Mouse (Mus musculus) monocyte, adult 2 months (primary cell): ENCODE results near the gene Rnasek.

Experiments used
- DNase-seq, 2 experiments: peaks; one replicate each; pipeline ENCODE4 v3.0.0; 2022; ENCODE audit warnings: low spot score in 2 of 2, low read depth in 1 of 2

Gene Rnasek

DNA sequence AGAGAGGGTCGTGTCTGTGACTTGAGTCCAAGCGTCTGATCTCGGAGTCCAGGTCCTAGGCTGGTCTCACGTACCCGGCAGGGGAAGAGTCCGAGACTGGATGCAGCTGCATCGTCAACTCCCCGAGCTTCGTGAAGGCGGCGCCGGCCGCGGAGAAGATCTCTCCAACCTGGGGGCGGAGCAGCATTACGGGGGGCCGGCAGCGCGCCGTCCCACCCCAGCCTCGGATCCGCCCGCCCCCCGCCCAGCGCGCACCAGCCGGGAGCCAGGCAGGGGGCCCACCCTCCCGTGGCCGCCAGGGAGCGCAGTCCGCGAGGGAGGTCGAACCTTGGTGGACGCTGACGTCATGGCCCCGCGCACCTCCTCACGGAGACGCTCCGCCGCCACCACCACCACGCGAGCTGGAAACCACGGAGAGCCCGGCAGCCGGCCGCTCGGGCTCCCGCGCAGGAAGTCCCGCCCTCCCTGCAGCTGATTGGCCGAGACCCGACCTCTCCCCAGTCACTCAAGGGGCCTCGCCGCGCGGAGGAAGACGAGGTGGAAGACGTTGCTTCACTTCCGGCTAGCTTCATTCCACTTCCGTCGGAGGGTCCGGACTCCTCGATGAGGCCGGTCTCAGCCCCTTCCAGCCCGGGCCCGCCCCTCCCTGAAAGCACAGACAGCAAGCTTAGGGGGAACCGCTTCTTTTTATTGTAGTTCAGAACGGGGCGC, 2.0 kb downstream of the Rnasek start, which contains the start of gene 0610010K14Rik:
Gene 0610010K14Rik (minus strand): TSS at position 458 of the 711 bp plus-strand sequence.
- DNase-seq, result peak; percentile 86 to 90

DNA sequence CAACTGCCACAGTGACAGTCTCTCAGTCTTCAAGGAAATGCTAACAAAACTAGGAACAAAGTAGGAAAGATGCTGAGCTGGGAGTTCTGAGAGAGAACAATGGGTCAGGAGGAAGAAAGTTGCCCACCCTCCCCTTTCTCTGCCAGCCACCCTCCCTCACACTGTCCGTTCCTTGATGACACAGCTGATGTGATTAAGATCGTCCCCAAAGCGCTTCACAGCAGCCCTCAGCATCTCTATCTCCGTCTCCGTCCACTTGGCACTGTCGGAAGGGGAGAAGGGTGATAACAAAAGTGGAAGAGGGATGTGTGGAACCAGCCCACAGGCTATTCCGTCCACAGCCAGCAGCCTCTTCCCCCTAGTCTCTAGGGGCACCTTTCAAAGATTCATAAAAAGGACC, 2.9 kb downstream of the Rnasek start:
- no peak for DNase-seq

DNA sequence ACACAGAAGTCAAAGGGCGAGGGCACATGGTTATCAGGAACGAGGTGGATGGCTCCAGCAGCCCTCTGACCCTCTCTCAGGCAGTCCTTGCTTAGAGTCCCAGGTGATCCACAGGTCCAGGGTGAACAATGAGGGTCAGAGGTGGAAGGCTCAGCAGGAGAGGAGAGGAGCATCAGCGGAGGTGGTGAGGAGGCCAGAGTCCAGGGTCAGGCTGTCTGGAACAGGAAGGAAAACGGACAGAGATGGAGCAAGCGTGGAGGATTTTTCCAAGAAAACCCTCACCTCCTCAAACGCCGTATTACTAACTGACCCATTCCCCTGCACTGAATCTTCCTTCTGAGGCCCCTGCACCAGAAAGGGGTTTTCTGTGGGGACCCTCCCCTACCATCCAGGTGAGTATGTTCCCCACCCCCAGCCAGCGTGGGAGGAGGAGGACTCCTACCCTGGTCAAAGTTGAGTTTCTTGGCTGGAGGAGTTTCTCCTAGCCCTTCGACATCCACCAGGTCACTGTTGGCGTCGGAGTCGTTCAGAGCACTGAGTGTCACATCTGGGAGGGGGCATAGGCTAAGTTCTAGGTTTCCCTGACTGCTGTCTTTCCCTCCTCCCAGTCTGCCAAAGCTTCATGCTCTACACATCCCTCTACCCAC, 4.3 kb downstream of the Rnasek start:
- DNase-seq, result no peak

DNA sequence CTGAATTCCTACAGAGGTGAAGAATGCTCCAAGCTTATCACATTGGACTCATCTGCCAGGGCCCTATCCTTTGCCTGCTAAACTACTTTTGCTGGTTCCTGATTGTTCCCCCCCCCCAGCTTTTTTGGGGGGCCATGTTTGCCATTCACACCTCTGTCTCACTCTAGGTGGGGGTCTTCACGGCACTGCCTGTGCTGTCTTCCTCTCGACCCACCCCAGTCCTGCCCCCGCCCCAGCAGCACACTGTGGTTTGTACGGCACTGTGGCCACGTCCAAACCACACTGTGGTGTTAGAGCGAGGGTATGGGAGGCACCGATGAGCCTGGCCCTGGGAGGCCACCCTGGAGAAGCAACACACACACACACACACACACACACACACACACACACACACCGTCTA, 5.1 kb downstream of the Rnasek start:
- no peak for DNase-seq

DNA sequence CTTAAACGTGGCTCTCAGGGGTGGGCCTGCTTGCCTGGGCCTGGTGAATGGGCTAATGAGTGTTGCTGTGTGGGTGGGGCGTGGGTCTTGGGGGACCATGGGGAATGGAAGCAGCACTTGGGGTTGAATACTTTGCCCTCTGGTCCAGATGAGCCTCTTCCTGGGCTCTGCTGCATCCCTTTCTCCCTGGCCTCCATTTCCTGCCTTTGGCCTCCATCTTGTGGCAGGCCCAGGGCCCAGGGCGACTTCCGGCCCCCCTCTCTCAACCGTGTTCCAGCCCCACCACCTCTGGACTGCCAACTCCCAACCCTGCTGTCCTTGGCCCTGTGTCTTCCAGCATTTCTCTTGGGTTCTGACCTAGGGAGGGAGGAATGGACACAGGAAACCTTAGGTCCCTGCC, 5.6 kb downstream of the Rnasek start:
- DNase-seq, result no peak

DNA sequence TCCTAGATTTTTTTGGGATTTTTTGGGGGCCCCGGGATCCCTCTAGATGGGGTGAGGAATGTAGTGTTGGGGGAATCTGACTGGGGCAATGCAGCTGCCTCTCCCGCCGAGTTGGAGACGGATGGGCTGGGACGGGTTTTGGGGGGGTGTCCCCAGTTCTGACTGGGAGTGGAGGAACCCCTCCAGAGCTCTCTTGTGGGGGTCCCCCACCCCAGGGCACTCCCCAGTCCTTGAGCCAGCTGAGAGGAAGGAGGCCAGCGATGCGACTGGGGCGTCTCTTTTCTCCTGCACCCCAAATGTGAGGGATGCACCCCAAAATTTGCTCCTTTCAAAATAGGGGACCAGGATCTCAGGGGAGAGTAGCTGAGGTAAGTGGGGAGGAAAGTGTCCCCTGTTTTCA, 6.6 kb downstream of the Rnasek start:
- no peak for DNase-seq

DNA sequence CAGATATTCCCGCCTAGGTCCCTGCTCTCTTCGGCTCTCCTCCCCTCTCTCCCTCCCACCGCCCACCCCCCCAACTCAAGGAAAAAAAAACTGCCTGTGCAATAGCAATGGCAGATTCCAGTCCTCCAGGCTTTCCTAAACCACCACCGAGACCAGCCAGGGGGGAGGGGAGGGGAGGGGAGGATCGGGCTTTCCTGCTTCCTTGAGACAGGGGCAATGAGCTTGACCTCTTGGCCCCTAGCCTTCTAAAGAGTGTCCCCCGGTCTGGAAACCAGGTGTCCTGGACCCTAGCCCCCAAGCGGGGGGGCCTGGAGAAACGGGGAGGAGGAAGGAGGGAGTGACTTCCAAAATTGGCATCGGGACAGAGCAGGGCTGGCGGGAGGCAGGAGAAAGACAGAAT, 7.1 kb downstream of the Rnasek start:
- no peak for DNase-seq

DNA sequence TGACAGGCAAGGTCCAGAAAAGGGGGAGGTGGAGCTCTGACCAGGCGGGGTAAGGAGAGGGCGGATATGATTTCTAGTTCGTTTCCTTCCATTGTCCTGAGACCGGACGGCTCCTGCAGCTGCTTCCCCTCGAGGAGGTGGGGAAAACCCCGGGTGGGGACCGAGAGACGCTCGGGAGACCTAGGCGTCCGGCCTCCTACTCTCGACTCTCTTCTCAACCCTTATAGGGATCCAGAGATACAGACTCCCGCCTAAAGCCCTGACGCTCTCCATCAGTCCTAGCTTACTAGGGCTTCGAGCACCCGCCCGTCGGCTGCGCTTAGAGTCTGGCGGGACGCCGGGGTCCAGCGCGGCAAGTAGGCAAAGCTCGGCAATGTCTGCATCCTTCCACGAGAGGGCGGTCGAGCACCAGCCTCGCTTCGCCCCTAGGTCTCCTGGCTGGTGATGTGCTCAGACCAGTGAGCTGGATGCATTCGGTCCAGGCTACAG, 9.4 kb downstream of the Rnasek start:
- peak in 1 of 2 experiments; percentile 73 for DNase-seq

DNA sequence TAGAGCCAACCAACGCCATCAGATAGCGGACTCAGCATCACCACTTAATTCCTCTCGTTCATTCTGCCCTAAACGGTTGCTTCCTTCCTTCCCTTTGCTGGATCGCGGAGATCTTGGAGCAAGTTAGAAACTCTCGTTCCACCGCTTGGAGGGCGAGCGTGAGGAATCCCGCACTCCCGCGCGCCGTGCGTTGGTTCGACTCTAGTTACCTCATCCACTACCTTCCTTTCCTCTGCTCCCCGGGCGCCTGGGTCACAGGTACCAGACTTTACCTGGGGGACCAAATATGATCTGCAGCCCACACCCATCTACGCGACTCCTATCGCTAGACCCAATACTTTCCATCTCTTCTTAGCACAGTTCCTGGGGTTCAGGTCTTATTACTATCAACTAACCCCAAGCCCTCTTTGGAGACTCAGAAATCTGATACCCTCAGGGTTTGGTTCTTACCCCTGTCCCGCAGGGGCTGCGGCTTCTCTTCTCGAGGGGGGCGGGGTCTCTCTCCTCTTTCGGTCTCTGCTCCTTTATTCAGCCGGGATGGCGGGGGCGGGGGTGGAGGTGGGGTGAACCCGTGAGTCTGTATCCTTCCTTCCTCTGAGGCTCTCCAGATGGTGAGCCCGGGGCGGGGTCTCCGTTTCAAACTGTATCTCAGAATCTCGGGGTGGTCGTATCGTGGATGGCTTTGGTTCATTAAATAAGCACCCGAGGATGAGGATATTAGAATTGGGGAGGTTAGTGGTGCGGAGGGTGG, 10.2 kb downstream of the Rnasek start, which contains the start of gene Bcl6b:
Gene Bcl6b (minus strand): TSS at position 539 of the 751 bp plus-strand sequence.
- DNase-seq, result no peak

DNA sequence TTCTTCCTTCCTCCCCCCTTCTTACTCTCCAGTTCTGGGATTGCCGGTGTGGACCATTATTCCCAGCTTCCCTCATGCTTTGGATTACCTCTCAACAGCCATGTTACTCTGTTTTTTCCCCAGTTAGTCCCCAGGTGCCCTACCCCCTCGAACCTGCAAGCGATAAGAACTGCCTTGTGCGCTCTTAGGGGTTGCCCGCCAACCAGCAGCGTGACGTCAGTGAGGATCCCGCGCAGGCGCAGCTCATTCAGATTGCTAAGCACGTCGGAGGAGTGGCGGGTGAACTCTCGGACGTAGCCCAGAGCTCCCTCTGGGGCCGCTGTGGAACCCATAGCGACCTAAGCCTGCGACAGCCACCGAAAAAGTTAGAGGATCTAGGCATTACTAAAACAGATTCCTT, 10.8 kb downstream of the Rnasek start:
- peak in 1 of 2 experiments; percentile 61 for DNase-seq

DNA sequence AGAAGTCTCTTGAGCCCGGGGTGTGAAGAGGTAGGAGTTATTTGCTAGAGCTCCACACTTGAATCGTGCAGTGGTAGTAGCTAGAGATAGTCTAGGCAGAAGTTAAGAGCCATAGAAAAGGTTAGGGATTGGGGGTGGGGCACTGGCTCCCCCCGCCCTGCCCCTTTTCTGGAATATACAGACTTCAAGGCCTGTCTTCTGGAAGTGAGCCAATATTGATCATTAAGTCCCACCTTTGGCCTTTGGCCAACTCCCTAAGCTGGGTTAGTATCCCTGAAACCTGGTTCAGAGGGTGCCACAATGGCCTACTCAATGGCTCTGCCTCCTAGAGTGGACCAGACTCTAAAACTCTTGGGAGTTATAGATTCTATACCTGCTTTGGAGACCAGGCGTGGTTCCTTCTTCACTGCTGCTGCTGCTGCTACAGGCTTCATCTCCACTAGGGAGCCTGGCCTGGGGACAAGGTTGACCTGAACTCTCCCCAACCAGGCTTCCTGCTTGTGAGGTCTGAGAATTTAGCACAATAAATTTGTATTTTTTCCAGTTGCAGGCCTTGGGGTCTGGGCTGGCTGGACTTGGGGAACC, 11.9 kb downstream of the Rnasek start:
- DNase-seq, result no peak

DNA sequence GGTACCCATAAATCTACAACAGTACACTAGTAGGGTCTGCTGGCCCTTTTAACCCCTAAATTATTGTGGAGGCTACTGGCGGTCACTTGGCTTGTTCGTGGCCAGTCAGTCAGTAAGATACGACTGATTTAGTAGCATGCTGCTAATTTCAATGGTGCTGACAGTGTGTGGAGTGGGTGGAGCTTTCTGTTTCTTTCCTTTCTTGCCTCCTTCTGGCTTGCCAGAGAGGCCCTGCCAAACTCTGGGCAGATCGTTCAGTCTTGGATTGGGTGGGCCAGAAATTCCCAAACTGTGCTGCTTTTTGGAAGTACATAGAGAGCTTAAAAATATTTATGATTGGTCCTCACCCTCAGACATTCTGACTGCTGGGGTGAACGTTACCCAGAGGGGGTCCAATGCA, 12.5 kb downstream of the Rnasek start:
- DNase-seq, result no peak

DNA sequence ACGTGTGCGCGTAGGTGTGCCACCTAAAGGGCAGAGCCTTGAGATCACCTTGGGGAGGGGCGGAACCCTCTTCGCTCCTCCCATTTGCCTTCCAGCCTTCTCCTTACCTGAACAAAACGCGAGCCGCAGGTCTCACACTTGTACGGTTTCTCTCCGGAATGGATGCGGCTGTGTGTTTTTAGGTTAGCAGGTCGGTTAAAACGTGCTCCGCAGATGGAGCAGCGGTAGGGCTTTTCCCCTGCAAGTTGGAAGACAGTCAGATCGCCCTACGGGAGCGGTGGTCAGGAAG, 13.1 kb downstream of the Rnasek start:
- DNase-seq, result no peak

DNA sequence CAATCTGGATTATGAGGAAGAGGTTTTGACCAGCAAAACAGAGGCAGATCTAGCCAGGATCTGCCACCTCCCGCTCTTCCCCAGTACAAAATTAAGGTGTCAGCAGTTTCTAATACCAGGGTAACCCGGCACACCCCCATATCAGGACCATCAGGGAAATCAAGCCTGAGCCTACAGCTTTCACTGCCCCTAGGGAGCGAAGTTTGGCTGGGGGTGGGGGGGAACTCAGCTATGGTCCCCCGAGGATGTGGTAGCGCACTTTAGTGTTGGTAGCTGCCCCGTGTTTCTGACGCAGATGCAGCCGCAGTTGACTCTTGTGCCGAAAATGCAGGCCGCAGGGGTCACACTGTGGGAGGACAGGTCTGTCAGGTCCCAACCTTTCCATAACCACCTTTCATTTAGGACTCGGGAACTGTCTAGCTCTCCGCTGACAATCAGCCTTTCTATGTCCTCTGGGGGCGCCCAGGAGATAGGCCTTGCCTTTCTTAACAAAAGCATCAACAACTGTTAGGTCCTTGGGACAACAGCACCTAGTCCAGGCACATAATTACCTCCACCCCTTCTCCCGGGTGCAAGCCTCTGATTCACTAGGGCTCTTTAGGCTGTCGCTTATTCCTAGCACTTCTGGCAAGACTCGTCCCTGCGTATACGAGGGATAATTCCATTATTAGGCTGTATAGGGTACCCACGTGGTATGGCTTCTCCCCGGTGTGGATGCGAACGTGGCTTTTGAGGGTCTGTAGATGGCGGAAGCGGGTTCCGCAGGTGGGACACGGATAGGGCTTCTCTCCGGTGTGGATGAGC, 13.6 kb downstream of the Rnasek start:
- no peak for DNase-seq

DNA sequence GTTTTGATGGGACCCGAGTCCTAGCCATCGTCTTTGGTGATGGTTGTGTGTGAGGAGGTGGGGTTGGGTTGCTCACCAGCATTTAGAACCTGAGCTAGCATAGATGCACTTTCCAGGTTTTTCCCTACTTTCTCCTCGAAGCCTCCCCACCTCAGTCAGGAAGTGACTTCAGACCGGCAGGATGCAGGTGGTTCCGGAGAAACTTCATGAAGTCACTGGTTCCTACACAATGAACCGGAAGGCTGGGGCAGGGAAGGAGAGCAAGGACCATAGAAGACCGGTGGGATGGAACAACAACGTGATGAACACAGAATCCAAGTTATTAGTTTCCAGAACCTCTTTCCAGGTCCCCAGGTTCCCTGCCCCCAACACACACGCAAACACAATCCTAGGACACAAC, 15.9 kb downstream of the Rnasek start:
- no peak for DNase-seq

DNA sequence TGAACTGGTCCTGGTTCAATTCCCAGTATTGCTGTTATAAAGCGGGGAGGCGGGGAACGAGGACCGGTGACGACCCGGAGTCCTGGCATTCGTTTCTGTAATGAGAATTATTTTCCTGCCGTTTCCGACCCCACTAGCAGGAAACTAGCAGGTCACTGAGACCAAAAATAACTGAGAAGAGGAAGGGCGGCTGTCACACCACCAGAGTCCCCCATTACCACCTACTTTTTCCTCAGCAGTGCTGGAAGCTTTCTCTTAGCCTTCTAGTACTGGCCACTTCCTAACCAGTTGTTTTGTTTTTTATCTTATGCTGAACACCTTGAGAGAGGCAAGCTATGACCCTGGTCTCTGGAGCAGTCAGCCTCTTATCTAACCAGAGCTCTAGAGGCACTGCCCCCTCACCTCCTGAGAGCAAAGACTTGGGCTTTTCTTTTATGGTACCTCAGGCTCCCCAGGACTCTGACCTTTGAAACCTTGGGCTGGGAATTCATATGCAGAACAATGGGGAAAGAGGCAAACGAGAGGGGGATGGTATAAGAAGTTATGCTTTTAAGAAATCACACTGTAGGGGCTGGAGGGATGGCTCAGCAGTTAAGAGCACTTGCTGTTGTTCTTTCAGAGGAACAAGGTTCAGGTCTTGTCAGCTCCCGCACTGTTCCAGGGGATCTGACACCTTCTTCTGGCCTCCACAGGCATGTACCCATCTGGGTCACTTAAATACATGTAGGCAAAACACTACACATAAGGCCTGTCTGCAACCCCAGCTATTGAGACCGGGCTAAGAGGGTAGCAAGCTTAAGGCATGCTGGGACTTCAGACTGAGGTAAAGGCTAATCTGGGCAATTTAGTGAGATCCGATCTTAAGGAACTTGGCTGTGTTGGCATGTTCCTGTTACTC, 17.8 kb downstream of the Rnasek start:
- DNase-seq, result no peak

DNA sequence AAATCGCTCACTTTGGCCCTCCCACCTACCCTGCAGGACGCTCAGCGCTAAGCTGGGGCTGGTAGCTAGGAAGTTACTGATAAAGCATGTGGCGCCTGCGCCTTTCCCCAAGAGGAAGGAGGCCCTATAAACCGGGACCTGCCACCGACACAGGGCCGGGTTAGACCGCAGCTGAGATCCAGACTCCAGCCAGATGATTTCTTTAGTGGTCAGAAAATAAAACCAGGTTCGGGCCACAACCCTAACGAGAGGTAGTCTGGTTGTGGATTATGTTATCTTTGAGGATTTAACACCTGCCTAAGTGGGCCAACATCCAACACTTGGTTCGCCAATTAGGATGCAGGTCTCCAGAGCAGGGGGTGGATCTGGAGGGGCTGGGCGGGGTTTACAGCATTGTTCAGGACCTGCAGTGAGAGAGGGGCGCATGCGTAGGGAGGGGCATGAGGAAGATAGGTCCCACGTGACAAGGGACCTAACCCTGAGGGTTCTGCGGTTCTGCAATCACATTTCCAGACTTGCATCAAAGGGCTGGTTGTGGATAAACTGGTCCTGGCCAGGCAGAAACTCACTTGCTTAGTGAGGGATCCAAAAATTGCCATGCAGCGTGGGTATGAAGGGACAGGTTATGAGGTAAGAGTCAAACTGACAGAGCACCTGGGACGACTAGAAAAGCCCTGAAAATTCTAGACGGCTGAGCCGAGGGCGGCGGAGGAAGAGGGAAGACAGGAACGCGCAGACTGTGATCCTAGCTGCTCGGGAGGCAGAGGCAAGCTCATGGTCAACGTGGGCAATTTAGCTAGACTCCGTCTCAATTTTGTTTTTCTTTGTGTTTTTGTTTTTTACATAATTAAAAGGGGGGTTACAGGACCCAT, 18.7 kb downstream of the Rnasek start, which contains the start of gene Slc16a13:
Gene Slc16a13 (minus strand): TSS at position 334 of the 872 bp plus-strand sequence.
- DNase-seq, result peak; percentile 75 to 80

DNA sequence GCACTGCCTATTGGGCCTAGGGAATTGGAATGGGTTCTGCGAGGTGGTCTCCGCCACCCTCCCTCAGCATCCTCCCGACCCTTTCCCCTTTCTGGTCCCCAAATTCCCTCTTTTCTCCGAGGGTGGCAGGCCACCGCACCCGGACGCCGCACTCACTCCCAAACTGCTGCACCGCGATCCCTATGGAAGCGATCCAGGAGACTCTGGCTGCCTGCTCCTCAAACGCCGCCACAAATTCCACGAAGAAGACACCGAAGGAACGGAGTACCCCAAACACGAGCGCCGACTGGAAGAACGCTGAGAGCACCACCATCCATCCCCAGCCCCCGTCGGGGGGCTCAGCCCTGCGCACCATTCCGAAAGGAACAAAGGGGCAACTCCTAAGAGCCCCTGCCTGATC, 19.3 kb downstream of the Rnasek start:
- DNase-seq, result no peak

DNA sequence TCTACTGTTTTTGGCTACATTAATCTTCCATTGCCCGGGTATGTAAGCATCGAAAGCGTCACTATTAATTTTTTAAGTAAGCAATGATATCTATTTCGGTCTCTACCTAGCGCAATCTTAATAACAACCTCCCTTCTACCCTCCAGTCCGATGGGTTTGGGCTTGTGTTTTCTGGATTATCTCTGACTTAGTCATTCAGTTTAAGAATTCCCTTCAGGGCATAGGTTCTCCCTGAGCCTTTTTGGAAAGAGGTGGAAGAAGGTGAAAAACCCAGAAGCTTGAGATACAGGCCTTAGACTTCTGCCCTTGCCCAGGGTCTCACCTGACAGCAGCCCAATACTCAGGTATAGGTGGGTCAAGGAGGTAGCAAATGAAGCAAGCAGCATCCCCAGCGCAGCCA, 19.8 kb downstream of the Rnasek start:
- no peak for DNase-seq
